21 mouse cellular contexts compared by ENCODE assay signal in the genomic region with DNA sequence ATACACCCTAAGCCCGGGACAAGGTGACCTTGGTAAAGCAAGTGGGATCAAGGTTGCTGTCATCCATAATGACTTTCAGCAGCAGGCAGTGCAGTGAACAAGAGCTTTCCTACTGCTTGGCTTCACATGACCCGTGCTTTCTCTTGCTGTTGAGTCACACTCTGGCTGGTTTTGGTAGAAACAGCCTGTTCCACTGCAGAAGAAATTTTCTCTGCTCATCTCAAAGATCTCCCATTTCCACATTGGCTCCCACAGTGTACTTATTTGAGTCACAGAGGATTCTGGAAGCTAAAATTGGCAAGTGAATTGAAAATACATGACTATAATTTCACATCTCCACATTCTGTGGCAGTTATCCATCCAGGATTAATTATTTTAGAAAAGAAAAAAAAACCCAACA. TPM values are rescaled to one million over a fixed set of nuclear protein-coding genes. Genes with fewer than 3 reads are reported as not detected.
A peak's percentile ranks its signal among the peaks of the same experiment; 100 is the strongest.
DNase-seq lines count a peak whose midpoint lies in the region; ATAC-seq lines count a peak whose summit lies in the region.
"Had no signal": no experiment of that assay in that cellular context is flagged by ENCODE, and none has a peak within 500 bp of the region (broad histone marks: within the 10 kb centered on the region; RNA-seq: fewer than 3 reads in every experiment).

No protein-coding gene starts in this region.

- no peaks in the 10 kb centered on the region for H3K4me1 ChIP-seq in heart, embryonic 11.5 days (ENCODE audit: control insufficient read depth, insufficient read depth, low read length)
- H3K4me1 ChIP-seq: embryonic facial prominence, embryonic 10.5 days; forebrain, embryonic 12.5 days; limb, embryonic 12.5 days; lung, embryonic 15.5 days; midbrain, embryonic 10.5 days; neural tube, embryonic 13.5 days had no signal

- peak; percentile 97 for ATAC-seq in frontal cortex, adult (ENCODE audit: low TSS enrichment)
- ATAC-seq in monocyte, adult 5-6 weeks (replicated peaks; ENCODE audit: insufficient number of reproducible peaks, low FRiP score, low TSS enrichment, poor library complexity, severe bottlenecking) = no peak
- ATAC-seq in heart, embryonic 11.5 days (replicated peaks; ENCODE audit: insufficient number of reproducible peaks, low FRiP score, low TSS enrichment) = no peak

- no peak for DNase-seq in frontal cortex, postnatal 10 days (ENCODE audit: low spot score in 2 of 2)
- peak; percentile 12 to 14 for DNase-seq in right cerebral cortex, adult 2 months (ENCODE audit: low spot score in 2 of 2)
- DNase-seq in right cerebral cortex, postnatal 4 days = no peak
- DNase-seq in frontal cortex, postnatal 14 days (ENCODE audit: low spot score in 2 of 2) = peak; percentile 3 to 7
- peak; percentile 61 for DNase-seq in telencephalon, adult 2 months (ENCODE audit: low read depth, low spot score)
- DNase-seq: cerebellum, adult 9-10 months; kidney, adult 11 months; thymus, postnatal 25 days had no signal

- no peaks in the 10 kb centered on the region for H3K9me3 ChIP-seq in heart, embryonic 11.5 days (replicated peaks; ENCODE audit: control insufficient read depth, low read length)
- H3K9me3 ChIP-seq: embryonic facial prominence, embryonic 10.5 days; forebrain, embryonic 12.5 days; limb, embryonic 12.5 days; lung, embryonic 15.5 days; midbrain, embryonic 10.5 days; neural tube, embryonic 13.5 days had no signal

- H3K4me3 ChIP-seq in heart, embryonic 11.5 days (ENCODE audit: low read depth, low read length) = no peak overlapping the region
- H3K4me3 ChIP-seq: embryonic facial prominence, embryonic 10.5 days; forebrain, embryonic 12.5 days; limb, embryonic 12.5 days; lung, embryonic 15.5 days; midbrain, embryonic 10.5 days; neural tube, embryonic 13.5 days had no signal

- 64% methylated on average over 2 of the region's 2 CpGs for WGBS in heart, embryonic 11.5 days (ENCODE audit: insufficient replicate concordance)

- no peak overlapping the region for H3K4me2 ChIP-seq in heart, embryonic 11.5 days
- H3K4me2 ChIP-seq: forebrain, embryonic 12.5 days; limb, embryonic 12.5 days; lung, embryonic 15.5 days; neural tube, embryonic 13.5 days had no signal

- no peak overlapping the region for H3K9ac ChIP-seq in heart, embryonic 11.5 days (ENCODE audit: low read depth, low read length)
- H3K9ac ChIP-seq: forebrain, embryonic 12.5 days; limb, embryonic 12.5 days; liver, embryonic 14.5 days; lung, embryonic 15.5 days; neural tube, embryonic 13.5 days had no signal

- no peak overlapping the region for H3K27ac ChIP-seq in heart, embryonic 11.5 days (ENCODE audit: low read depth, low read length)
- H3K27ac ChIP-seq: embryonic facial prominence, embryonic 10.5 days; forebrain, embryonic 12.5 days; kidney, postnatal 0 days; limb, embryonic 12.5 days; liver, embryonic 14.5 days; lung, embryonic 15.5 days; macrophage; midbrain, embryonic 10.5 days; neural tube, embryonic 13.5 days had no signal

- no peaks in the 10 kb centered on the region for H3K36me3 ChIP-seq in heart, embryonic 11.5 days (ENCODE audit: control insufficient read depth, insufficient read depth, low read length)
- H3K36me3 ChIP-seq: embryonic facial prominence, embryonic 10.5 days; forebrain, embryonic 12.5 days; limb, embryonic 12.5 days; lung, embryonic 15.5 days; midbrain, embryonic 10.5 days; neural tube, embryonic 13.5 days had no signal

- no peaks in the 10 kb centered on the region for H3K27me3 ChIP-seq in heart, embryonic 11.5 days (ENCODE audit: control insufficient read depth, insufficient read depth, low read length)
- H3K27me3 ChIP-seq: forebrain, embryonic 12.5 days; lung, embryonic 15.5 days; neural tube, embryonic 13.5 days had no signal

RNA-seq across cellular contexts. Expression of gene Cstf2, which starts 43.7 kb away (rescaled TPM):
- 25.1 to 39.4 TPM (median 28.4 TPM) in 3 replicates for total RNA-seq in monocyte, adult 5-6 weeks (2017)
- polyA plus RNA-seq in heart, embryonic 11.5 days (2014; fragmentation: Nextera tagmentation; extraction: Ambion mirVana) = 36.3 and 42.6 TPM in 2 replicates

RNA-seq across cellular contexts. Expression of gene Xkrx, which starts 59.2 kb away (rescaled TPM):
- 0.19 to 1.7 TPM (median 0.29 TPM) in 3 replicates for total RNA-seq in monocyte, adult 5-6 weeks (2017)
- 0.13 and 0.14 TPM in 2 replicates for polyA plus RNA-seq in heart, embryonic 11.5 days (2014; fragmentation: Nextera tagmentation; extraction: Ambion mirVana)
- total RNA-seq: common myeloid progenitor, adult 5-6 weeks had no signal
- polyA plus RNA-seq: embryonic facial prominence, embryonic 10.5 days had no signal

Comparison
In these comparisons a context has a peak if more than half of its experiments do, and no peak if none do; other contexts are left out.
1. DNase-seq: peak in right cerebral cortex, adult 2 months (2 of 2), frontal cortex, postnatal 14 days (2 of 2) and telencephalon, adult 2 months (single experiment); none in frontal cortex, postnatal 10 days (0 of 2) and right cerebral cortex, postnatal 4 days (single experiment).